Mouse (Mus musculus) forebrain, embryonic 10.5 days (tissue): ENCODE measurements around the gene Fndc3a. TPM values are rescaled to one million over a fixed set of nuclear protein-coding genes. Genes with fewer than 3 reads are reported as not detected.

Source experiments
- DNase-seq: peaks from one replicate; pipeline ENCODE4 v3.0.0-alpha.2; 2017; ENCODE audit warnings: low spot score; ENCODE audit errors: extremely low spot score
- H3K27ac ChIP-seq: fragments of 300-500 bp; sonication (generic); 2 replicates; pipeline ENCODE4 v1.5.1; 2016; ENCODE audit warnings: mild to moderate bottlenecking
- H3K27me3 ChIP-seq: fragments of 300-500 bp; sonication (generic); 2 replicates; pipeline ENCODE4 v1.6.1; 2016; ENCODE audit warnings: mild to moderate bottlenecking; ENCODE audit not compliant: poor library complexity, severe bottlenecking
- H3K36me3 ChIP-seq: fragments of 300-500 bp; sonication (generic); replicated peaks from 2 replicates; pipeline ENCODE4 v1.6.1; 2016; ENCODE audit warnings: mild to moderate bottlenecking, moderate library complexity
- H3K4me1 ChIP-seq: fragments of 300-500 bp; sonication (generic); 2 replicates; pipeline ENCODE4 v1.6.1; 2016
- H3K4me3 ChIP-seq: fragments of 300-500 bp; sonication (generic); 2 replicates; pipeline ENCODE4 v1.5.1; 2016; ENCODE audit warnings: mild to moderate bottlenecking, moderate library complexity
- H3K9me3 ChIP-seq: fragments of 300-500 bp; sonication (generic); 2 replicates; pipeline ENCODE4 v1.6.1; 2016; ENCODE audit warnings: mild to moderate bottlenecking, moderate library complexity
- WGBS: fragments of 180-500 bp; shearing (Covaris S2); methylation state at CpG from one replicate; pipeline ENCODE4 v1.1.7; 2016; 5-methylcytosine and 5-hydroxymethylcytosine counted together
- polyA plus RNA-seq: library from polyadenylated mRNA; unstranded; fragments of >200 nt; fragmentation: Nextera tagmentation; extraction: Ambion mirVana; gene quantifications from 2 replicates; pipeline ENCODE4 v1.2.1, GENCODE M21; 2016

The Fndc3a gene
- 36.7 and 37.5 TPM in 2 replicates for polyA plus RNA-seq

DNA sequence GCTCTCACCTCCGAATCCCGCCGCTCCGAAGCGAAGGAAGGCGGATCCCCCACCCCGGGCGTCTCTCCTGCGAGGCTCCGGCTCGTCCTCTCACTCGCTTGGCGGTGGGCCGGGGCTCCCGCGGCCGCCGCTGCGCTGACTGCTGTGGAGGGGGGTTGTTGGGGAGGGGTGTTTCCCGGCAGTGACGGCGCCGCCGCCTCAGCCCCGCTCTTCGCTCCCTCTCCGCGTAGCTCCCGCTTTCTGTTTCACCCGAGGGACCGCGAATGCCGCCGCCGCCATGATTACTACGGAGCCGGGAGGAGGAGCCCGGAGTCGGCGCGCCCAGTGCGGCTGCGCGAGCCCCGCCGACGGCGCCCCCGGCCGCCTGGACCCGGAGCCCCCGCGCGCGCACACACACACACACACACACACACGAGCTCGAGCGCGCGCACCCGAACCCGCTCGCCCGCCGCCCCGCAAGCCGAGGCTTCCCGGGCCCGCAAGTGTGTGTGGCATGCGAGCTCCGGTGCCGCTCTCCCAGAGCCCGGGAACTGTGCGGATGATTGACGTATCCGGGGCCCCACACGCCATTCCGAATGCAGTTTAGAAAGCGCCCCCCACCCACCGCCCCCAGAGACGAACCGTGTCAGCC lies at the start of gene Fndc3a:
Gene Fndc3a, minus strand, starts transcription at position 294 of the 631 bp plus-strand sequence.
- DNase-seq = peak; percentile 83
- H3K4me3 ChIP-seq = peak within 1 kb of the TSS; percentile 88
- no peaks in the 10 kb centered on the region for H3K9me3 ChIP-seq
- H3K27me3 ChIP-seq = peaks cover 17% of the 10 kb centered on the region
- 1% methylated on average over 81 of the region's 82 CpGs for WGBS
- peaks cover 19% of the 10 kb centered on the region for H3K4me1 ChIP-seq
- no peaks in the 10 kb centered on the region for H3K36me3 ChIP-seq
- peak within 1 kb of the TSS; percentile 94 for H3K27ac ChIP-seq

DNA sequence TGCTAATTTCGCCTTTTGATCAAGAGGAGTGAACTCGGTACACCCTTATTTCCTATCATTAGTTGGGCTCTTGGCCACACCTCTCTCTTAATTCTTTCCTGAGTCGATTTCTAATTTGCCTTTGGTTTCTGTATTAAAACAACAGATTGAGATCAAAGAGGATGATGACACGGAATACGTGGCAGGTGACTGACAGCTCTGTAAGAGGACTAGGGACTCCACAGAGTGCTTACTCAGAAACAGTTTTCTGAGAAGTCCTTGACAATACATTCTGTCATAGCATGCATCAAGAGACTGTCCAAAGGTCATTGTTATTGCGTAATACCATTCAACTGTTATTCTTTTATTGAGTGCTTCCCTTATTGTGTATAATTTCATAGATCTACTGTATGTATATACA lies 43.1 kb upstream of the Fndc3a start:
- no peak overlapping the region for H3K4me3 ChIP-seq
- no peak overlapping the region for H3K27ac ChIP-seq
- no peak for DNase-seq
- no peaks in the 10 kb centered on the region for H3K36me3 ChIP-seq
- no peaks in the 10 kb centered on the region for H3K27me3 ChIP-seq
- no peaks in the 10 kb centered on the region for H3K4me1 ChIP-seq
- H3K9me3 ChIP-seq = no peaks in the 10 kb centered on the region
- WGBS = 87% methylated on average over 6 of the region's 6 CpGs

DNA sequence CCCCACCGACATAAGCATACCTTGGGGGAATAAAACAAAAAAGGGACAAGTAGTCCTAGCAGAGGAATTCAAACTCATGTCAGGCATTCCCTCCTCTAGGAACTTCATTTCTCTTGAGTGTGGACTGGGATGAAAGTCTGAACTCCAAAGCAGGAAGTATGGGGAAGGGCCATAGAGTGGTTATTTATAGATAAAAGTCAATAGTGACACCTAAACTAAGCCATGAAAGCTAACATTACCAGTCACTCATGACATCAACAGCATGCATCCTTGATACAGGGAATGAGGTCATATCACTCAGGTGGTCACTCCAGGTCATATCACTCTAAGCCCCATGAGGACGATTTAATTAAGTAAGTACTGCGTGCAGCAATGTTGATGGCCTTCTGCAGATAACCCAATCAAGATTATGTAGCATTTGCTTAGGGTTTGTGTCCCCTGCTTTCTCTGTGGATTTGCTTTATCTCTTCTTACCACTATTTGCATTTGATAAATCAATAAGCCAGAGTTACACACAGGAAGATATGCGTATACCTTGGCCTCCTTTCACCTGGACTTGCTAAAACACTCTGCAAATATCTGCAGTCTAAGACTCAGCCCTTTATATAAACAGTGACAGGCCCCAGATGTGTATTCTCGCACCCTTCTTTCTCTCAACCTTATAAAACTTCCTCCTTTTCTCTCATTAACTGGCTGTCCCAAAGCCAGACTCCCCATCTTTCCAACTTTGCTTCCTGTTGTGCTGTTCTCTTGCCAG lies 40.8 kb upstream of the Fndc3a start:
- Histone ChIP-seq H3K36me3 (no peaks in the 10 kb centered on the region), H3K4me1 (no peaks in the 10 kb centered on the region), H3K27ac (no peak overlapping the region), H3K27me3 (no peaks in the 10 kb centered on the region), H3K9me3 (no peaks in the 10 kb centered on the region), H3K4me3 (no peak overlapping the region)
- no peak for DNase-seq
- WGBS = 93% methylated on average over 5 of the region's 5 CpGs

DNA sequence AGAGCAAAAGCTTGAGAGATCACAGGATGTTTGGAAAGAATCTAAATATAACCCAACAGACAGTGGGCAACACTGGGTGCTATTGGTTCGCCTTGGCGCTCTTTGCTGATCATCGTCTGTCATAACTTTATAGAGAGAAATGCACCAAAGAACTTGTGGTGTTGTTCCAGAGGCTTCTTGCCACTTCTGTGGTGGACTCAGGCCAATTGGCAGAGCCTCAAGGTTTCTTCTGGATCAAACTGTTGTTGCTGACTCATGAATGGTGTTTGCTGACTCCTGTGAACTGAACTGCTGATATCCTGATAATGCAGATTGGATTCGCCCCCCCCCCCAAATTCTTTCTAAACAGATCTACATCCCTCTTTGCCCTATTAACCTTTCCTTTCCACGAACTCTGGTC lies 38.5 kb upstream of the Fndc3a start:
- no peak for DNase-seq
- Histone ChIP-seq H3K4me3 (no peak overlapping the region), H3K36me3 (no peaks in the 10 kb centered on the region), H3K27ac (no peak overlapping the region), H3K9me3 (no peaks in the 10 kb centered on the region), H3K27me3 (no peaks in the 10 kb centered on the region), H3K4me1 (no peaks in the 10 kb centered on the region)
- 94% methylated on average over 5 of the region's 5 CpGs for WGBS

DNA sequence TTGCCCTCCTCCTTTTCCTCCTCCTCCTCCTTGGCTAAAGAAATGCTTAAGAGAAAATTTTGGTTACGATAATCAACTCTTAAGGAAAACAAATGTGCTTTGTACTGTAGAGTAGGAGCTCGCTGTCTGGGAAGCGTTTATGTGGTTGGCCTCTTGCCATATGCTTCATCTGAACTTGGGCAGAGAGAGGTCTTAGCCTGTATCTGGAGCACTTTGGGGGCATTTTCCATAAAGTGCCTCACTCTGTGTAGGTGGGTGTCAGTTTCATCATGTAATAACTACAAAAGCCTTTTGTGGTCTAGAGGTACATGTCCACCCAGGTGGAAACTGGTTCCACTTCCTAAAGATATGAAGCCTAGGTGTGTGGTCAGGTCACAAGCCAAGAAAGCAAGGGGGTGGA lies 31.9 kb upstream of the Fndc3a start:
- Histone ChIP-seq H3K36me3 (no peaks in the 10 kb centered on the region), H3K4me3 (no peak overlapping the region), H3K27me3 (no peaks in the 10 kb centered on the region), H3K9me3 (no peaks in the 10 kb centered on the region), H3K4me1 (peaks cover 6% of the 10 kb centered on the region; the same call in 1 of the 2 replicates), H3K27ac (no peak overlapping the region)
- no peak for DNase-seq
- WGBS = 90% methylated on average over 3 of the region's 3 CpGs

DNA sequence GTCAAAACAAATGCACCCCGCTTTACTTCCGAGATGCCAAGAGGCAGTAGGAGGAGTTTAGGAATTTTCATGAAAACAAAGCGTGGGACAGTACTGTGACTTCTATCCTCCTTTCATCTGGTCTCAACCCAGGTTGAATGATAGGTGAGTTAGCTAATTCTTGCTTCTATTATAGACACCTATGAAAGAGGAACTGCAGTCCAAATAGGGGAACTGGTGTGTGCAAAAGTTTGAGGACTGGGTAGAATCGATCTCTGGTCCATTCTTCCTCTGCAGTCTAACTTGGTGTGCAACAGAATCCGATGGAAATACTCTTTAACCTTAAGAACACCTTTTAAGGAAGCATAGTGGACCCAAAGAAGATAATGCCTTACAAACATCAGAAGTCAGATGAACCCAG lies 30.5 kb upstream of the Fndc3a start:
- Histone ChIP-seq H3K4me3 (no peak overlapping the region), H3K27me3 (no peaks in the 10 kb centered on the region), H3K36me3 (no peaks in the 10 kb centered on the region), H3K4me1 (peaks cover 6% of the 10 kb centered on the region; the same call in 1 of the 2 replicates), H3K9me3 (no peaks in the 10 kb centered on the region), H3K27ac (no peak overlapping the region)
- no peak for DNase-seq
- WGBS = 89% methylated on average over 5 of the region's 5 CpGs

DNA sequence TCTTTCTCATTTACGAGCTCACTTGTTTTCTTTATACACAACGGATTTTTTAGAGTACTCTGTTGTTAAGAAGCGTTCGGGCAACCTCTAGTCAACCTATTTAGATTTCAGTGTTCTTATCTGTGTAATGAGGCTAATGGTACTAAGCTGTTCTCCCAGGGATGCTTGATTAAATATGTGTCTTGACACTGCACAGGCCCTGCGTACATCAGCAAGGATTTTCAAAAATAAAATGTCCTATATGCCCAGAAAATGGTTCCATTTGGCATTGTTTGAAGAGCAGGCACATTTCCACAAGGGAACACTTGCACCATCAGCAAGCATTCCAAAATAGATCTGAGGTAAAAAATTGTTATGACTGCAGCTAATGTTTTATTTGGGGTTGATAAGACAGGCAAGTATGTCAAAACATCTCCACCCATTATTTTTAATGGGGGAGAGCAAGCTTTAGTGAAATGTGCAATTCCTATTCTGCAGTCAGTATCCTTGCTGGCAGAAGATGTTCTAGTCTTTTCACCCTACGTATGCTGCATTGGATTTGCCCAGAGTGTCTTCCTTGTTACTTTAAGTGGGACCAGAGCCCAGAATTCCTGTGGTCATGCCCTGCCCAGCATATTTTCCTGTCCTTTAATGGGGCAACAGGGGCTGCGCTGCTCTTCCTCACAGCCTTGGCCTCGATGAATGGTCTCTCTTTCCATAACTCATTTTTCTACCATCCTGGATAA lies 29.8 kb upstream of the Fndc3a start:
- no peaks in the 10 kb centered on the region for H3K27me3 ChIP-seq
- no peaks in the 10 kb centered on the region for H3K36me3 ChIP-seq
- WGBS = 78% methylated on average over 8 of the region's 8 CpGs
- DNase-seq = no peak
- peaks cover 6% of the 10 kb centered on the region; the same call in 1 of the 2 replicates for H3K4me1 ChIP-seq
- H3K4me3 ChIP-seq = no peak overlapping the region
- no peak overlapping the region for H3K27ac ChIP-seq
- H3K9me3 ChIP-seq = no peaks in the 10 kb centered on the region

DNA sequence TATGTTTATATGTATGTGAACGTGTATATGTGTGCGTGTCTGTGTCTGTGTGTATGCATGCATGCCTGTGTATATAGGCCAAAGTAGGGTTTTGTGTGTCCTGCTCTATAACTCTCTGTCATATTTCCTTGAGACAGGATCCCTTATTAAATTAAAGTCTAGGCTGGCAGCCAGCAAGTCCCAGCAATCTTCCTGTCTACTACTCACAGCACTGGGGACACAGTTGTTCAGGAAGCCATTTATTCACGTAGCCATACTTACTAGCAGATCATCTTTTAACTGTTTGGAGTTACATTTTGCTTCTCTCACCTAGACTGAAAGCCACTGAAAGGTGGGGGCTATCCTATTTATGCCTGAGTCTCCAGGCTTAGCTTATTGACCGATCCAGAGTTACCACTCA lies 29.0 kb upstream of the Fndc3a start:
- DNase-seq = no peak
- Histone ChIP-seq H3K4me3 (no peak overlapping the region), H3K27ac (no peak overlapping the region), H3K27me3 (no peaks in the 10 kb centered on the region), H3K9me3 (no peaks in the 10 kb centered on the region), H3K36me3 (no peaks in the 10 kb centered on the region), H3K4me1 (peaks cover 6% of the 10 kb centered on the region; the same call in 1 of the 2 replicates)
- 97% methylated on average over 4 of the region's 4 CpGs for WGBS

DNA sequence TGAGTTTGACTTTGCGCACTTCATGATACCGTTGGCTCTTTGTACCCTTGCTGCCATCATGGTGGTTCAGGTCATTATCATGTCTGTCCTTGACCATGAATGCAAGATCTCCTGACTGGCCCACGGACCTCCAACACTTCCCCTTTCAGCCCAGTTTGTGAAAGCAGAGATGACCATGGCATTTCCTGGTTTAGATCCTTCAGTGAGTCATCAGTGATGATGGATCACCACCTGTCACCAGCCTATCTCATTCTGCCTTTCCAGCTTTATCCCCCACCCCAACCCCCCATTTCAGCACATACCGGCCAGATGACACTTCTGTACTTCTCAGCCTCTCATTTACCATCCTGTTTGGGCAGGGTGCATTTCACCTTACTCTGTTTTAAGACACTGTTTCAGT lies 28.4 kb upstream of the Fndc3a start:
- Histone ChIP-seq H3K36me3 (no peaks in the 10 kb centered on the region), H3K27ac (no peak overlapping the region), H3K4me3 (no peak overlapping the region), H3K27me3 (no peaks in the 10 kb centered on the region), H3K4me1 (peaks cover 6% of the 10 kb centered on the region; the same call in 1 of the 2 replicates), H3K9me3 (no peaks in the 10 kb centered on the region)
- WGBS = 84% methylated on average over 4 of the region's 4 CpGs
- DNase-seq = no peak

DNA sequence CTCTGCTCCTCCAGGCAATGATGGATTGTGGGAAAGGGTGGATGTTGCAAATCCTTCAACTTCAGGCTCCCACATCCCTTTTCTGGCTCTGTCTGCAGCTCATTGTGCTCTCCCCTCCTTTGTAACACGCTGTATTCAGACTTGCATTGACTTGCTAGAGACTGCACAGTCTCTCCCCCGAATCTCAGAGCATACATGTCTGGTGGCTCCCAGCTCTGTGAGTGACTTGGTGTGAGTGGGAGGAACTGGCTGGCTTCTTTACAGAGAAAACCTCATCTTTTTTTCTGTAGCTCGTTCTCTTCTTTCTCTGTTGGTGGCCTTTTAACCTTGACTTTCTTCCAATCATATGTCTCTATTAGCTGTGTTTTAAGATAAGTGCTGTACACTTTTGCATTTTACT lies 16.1 kb upstream of the Fndc3a start:
- Histone ChIP-seq H3K4me1 (no peaks in the 10 kb centered on the region), H3K36me3 (no peaks in the 10 kb centered on the region), H3K27ac (no peak overlapping the region), H3K27me3 (no peaks in the 10 kb centered on the region), H3K4me3 (no peak overlapping the region), H3K9me3 (no peaks in the 10 kb centered on the region)
- 77% methylated on average over 3 of the region's 3 CpGs for WGBS
- no peak for DNase-seq

DNA sequence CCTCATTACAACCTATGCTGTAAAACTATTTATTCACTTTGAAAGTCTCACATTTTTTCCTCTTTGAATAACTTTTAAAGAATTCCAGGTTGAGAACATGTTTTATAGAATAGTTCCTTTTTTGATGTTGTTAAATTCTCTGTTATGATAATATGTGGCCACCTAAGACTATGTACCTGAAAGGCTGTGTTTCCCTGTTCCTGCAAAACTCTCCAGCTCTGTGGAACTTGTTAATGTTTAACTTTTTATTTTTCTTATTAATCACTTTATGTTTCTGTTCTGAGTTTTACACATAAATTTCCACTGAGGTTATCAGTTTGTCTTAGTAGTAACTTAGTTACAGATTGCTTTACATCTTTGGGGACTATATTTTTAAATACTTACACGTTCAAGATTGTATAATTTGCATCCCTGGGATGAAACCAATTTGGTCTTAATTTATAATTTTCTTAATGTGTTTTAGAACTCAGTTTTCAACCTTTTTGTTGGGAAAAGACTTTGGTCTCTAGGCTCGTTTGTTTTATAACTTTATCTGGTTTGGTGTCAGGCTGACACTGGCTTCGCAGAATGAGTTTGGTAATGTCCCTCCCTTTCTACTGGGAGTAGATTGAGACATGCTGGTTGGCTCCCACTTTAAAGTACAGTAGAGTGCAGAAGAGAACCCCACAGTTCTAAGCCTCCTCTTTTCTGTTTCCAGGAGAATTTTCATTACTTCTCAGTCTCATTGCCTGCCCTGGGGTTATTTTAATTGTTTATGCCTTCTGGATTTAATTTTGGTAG lies 12.7 kb upstream of the Fndc3a start:
- H3K4me1 ChIP-seq = no peaks in the 10 kb centered on the region
- H3K27me3 ChIP-seq = no peaks in the 10 kb centered on the region
- DNase-seq = no peak
- no peak overlapping the region for H3K27ac ChIP-seq
- 84% methylated on average over 3 of the region's 3 CpGs for WGBS
- H3K4me3 ChIP-seq = no peak overlapping the region
- H3K9me3 ChIP-seq = no peaks in the 10 kb centered on the region
- no peaks in the 10 kb centered on the region for H3K36me3 ChIP-seq

DNA sequence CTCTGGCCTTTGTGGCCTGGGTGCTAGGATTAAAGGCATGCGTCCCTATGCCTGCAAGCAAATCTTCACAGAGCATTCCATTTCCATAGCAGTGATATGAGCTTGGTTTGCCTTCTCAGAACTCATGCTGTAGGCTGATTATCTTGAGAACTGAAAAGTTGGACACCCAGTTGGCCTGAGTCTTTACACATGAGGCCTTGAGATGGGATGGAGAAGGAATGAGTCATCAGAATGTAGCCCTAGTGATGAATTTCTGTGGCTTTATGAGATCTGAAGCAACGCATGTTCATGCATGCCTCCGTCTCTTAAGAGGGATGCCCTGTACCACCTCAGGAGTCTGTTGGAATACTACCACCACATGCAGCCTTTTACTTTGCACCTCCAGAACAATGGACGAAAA lies 6.4 kb upstream of the Fndc3a start:
- no peaks in the 10 kb centered on the region for H3K9me3 ChIP-seq
- H3K27ac ChIP-seq = no peak overlapping the region
- no peaks in the 10 kb centered on the region for H3K4me1 ChIP-seq
- H3K27me3 ChIP-seq = peaks cover 13% of the 10 kb centered on the region
- no peak overlapping the region for H3K4me3 ChIP-seq
- WGBS = 90% methylated on average over 4 of the region's 4 CpGs
- H3K36me3 ChIP-seq = no peaks in the 10 kb centered on the region
- no peak for DNase-seq
